Mouse (Mus musculus) kidney, postnatal 0 days (tissue): ENCODE measurements at regions not wholly inside any gene's neighbourhood (a gene's known extent, or its start where the extent isn't known, plus 50 kb on each side); places are given as distances from the start of the nearest gene placed in this dataset.

Experiments used
- ATAC-seq: fragments of 200-750 bp; cut with Nextera tagmentation; replicated peaks from 2 replicates; pipeline ENCODE4 v1.8.0; 2017; ENCODE audit warnings: low read depth, moderate number of reproducible peaks, moderate TSS enrichment, moderate library complexity; ENCODE audit not compliant: low FRiP score
- DNase-seq: peaks from one replicate; pipeline ENCODE4 v3.0.0-alpha.2; 2016; ENCODE audit warnings: low spot score
- H3K27ac ChIP-seq: fragments of 300-500 bp; sonication (generic); 2 replicates; pipeline ENCODE4 v1.5.1; 2014; ENCODE audit warnings: mild to moderate bottlenecking
- H3K27me3 ChIP-seq: fragments of 300-500 bp; sonication (generic); 2 replicates; pipeline ENCODE4 v1.6.1; 2014; ENCODE audit warnings: low read length, mixed read lengths; ENCODE audit not compliant: insufficient read depth
- H3K36me3 ChIP-seq: fragments of 300-500 bp; sonication (generic); 2 replicates; pipeline ENCODE4 v1.6.1; 2014; ENCODE audit warnings: low read length, mixed read lengths; ENCODE audit not compliant: insufficient read depth
- H3K4me1 ChIP-seq: fragments of 300-500 bp; sonication (generic); replicated peaks from 2 replicates; pipeline ENCODE4 v1.6.1; 2014; ENCODE audit warnings: antibody characterized with exemption, low read length, mixed read lengths; ENCODE audit not compliant: insufficient read depth
- H3K4me2 ChIP-seq: fragments of 300-500 bp; sonication (generic); 2 replicates; pipeline ENCODE4 v1.6.1; 2014; ENCODE audit warnings: mild to moderate bottlenecking, low read length, moderate library complexity, mixed read lengths
- H3K4me3 ChIP-seq: fragments of 300-500 bp; sonication (generic); replicated peaks from 2 replicates; pipeline ENCODE4 v1.5.1; 2014; ENCODE audit warnings: low read depth, low read length
- H3K9ac ChIP-seq: fragments of 300-500 bp; sonication (generic); 2 replicates; pipeline ENCODE4 v1.6.1; 2014; ENCODE audit warnings: low read depth, low read length
- H3K9me3 ChIP-seq: fragments of 300-500 bp; sonication (generic); replicated peaks from 2 replicates; pipeline ENCODE4 v1.6.1; 2016; ENCODE audit warnings: low read length, inconsistent platforms, mixed read lengths
- CTCF ChIP-seq: IDR thresholded peaks from 2 replicates; pipeline ENCODE4 v1.5.1; 2016; ENCODE audit warnings: antibody characterized with exemption, low read depth, mild to moderate bottlenecking, moderate library complexity
- WGBS: fragments of 180-500 bp; shearing (Covaris S2); extraction: QIAGEN DNeasy Blood & Tissue Kit; methylation state at CpG from one replicate; pipeline ENCODE4 v1.1.7; 2014; 5-methylcytosine and 5-hydroxymethylcytosine counted together

DNA sequence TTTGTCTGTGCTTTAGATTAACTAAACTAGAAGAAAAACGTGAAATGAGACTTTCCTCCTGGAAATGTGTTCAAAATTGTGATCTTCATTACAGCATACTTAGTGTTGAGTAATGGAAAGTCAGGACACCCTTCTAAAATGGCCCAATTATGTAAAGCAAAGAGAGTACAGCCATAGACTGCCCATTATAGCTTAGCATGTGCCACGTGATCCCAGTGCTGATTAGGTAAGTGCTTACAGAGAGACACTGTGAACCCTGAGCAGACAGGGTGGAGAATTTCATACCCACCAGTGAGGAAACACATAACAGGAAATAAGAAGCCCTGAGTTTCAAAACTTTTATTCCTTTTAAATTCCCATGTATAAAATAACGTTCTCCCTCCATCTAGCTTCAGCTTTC is 587.3 kb upstream of the Nrsn1 start:
- ATAC-seq (no peak), DNase-seq (no peak)
- WGBS: 69% methylated on average over 3 of the region's 3 CpGs
- Histone ChIP-seq H3K4me2 (no peak overlapping the region), H3K4me3 (no peak overlapping the region), H3K9ac (no peak overlapping the region), H3K4me1 (no peaks in the 10 kb centered on the region), H3K27ac (no peak overlapping the region), H3K27me3 (no peaks in the 10 kb centered on the region), H3K9me3 (no peaks in the 10 kb centered on the region), H3K36me3 (no peaks in the 10 kb centered on the region)
- no peak for TF ChIP-seq CTCF

DNA sequence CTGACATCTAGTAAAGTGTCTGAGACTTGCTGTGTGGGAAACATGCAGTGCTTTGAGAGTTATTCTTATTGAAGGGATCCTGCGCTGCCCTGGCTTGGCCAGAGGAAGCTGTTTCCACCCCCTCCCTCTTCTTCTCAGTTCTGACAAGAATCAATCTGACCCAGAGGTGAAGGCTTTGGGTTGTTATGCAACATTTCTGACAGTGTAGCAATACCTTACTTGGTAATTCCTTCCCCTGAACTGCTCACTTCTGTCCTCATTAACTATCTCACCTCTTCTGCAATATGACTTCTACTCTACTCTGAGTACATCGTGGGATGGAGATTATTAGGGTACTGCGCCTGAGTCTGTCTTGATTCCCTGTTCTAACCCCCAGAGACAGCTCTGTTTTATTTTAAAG is 586.8 kb upstream of the Nrsn1 start:
- Histone ChIP-seq H3K36me3 (no peaks in the 10 kb centered on the region), H3K27ac (no peak overlapping the region), H3K4me3 (no peak overlapping the region), H3K4me2 (no peak overlapping the region), H3K27me3 (no peaks in the 10 kb centered on the region), H3K9ac (no peak overlapping the region), H3K4me1 (no peaks in the 10 kb centered on the region), H3K9me3 (no peaks in the 10 kb centered on the region)
- ATAC-seq (no peak), DNase-seq (no peak)
- 86% methylated on average over 3 of the region's 3 CpGs for WGBS
- no peak for TF ChIP-seq CTCF

DNA sequence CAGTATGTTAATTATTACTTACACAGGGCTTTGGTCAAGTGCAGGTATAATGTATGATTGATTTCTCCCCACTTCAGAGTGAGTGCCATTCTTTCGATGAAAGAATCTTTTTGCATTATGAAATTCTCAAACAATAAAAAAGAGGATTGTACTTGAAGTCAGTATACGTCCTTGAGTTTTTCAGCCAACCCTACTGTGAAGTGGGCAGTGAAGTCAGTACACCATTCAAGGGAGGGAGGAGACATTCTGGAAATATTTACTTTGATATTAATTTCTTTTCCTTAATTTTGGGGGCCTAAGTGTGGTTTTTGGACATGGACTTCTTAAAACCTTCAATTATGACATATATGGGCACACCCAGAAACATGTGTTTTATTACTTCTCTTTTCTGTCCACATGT is 586.2 kb upstream of the Nrsn1 start:
- DNase-seq (no peak), ATAC-seq (no peak)
- Histone ChIP-seq H3K36me3 (no peaks in the 10 kb centered on the region), H3K27me3 (no peaks in the 10 kb centered on the region), H3K4me2 (no peak overlapping the region), H3K27ac (no peak overlapping the region), H3K9me3 (no peaks in the 10 kb centered on the region), H3K4me3 (no peak overlapping the region), H3K4me1 (no peaks in the 10 kb centered on the region), H3K9ac (no peak overlapping the region)
- TF ChIP-seq CTCF: no peak
- 88% methylated on average over 2 of the region's 2 CpGs for WGBS

DNA sequence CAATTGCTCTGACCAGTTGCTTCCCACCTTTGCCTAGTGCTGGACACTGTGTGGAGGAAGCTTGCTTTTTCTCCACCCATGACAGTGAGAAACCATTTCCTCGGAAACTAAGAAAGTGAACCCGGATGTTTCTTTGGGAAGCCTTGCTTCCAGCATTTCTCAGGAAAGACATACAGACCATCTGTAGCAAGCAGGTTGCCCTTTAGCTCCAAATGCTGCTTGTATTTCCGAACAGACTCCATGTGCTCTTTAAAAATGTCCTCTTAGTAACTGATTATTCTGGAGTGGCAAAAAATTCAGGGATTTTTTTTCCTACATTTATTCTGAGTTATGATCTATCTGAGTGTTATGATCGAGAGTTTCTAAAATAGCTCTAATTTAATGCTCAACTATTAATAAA is 577.9 kb upstream of the Nrsn1 start:
- no peak overlapping the region for H3K27ac ChIP-seq
- TF ChIP-seq CTCF: no peak
- no peaks in the 10 kb centered on the region for H3K27me3 ChIP-seq
- no peaks in the 10 kb centered on the region for H3K4me1 ChIP-seq
- DNase-seq: no peak
- no peaks in the 10 kb centered on the region for H3K9me3 ChIP-seq
- no peaks in the 10 kb centered on the region for H3K36me3 ChIP-seq
- H3K4me2 ChIP-seq: no peak overlapping the region
- no peak overlapping the region for H3K9ac ChIP-seq
- 69% methylated on average over 4 of the region's 4 CpGs for WGBS
- no peak for ATAC-seq
- H3K4me3 ChIP-seq: no peak overlapping the region

DNA sequence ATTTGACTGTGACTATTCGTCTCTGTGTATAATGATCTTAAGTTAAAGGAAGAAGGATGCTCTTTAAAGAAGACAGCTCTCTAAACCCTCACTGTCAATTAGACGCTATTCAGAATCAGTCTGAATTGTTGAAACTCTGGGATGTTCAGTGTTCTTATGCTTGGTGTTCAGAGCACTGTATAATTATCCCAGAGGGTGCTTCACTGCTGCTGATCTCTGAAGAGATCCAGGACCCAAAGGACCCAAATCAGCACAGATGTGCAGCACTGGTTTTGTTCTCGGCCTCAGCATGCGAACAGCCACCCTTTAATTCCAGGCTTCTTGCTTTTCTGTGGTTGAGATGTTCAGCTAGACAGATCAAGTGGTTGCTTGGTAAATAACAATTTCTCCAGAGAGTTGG is 567.9 kb upstream of the Nrsn1 start:
- H3K4me3 ChIP-seq: no peak overlapping the region
- H3K4me2 ChIP-seq: no peak overlapping the region
- no peak for TF ChIP-seq CTCF
- H3K36me3 ChIP-seq: no peaks in the 10 kb centered on the region
- no peak overlapping the region for H3K27ac ChIP-seq
- H3K27me3 ChIP-seq: no peaks in the 10 kb centered on the region
- H3K9ac ChIP-seq: no peak overlapping the region
- no peaks in the 10 kb centered on the region for H3K4me1 ChIP-seq
- DNase-seq (no peak), ATAC-seq (no peak)
- H3K9me3 ChIP-seq: no peaks in the 10 kb centered on the region
- WGBS: 89% methylated on average over 4 of the region's 4 CpGs

DNA sequence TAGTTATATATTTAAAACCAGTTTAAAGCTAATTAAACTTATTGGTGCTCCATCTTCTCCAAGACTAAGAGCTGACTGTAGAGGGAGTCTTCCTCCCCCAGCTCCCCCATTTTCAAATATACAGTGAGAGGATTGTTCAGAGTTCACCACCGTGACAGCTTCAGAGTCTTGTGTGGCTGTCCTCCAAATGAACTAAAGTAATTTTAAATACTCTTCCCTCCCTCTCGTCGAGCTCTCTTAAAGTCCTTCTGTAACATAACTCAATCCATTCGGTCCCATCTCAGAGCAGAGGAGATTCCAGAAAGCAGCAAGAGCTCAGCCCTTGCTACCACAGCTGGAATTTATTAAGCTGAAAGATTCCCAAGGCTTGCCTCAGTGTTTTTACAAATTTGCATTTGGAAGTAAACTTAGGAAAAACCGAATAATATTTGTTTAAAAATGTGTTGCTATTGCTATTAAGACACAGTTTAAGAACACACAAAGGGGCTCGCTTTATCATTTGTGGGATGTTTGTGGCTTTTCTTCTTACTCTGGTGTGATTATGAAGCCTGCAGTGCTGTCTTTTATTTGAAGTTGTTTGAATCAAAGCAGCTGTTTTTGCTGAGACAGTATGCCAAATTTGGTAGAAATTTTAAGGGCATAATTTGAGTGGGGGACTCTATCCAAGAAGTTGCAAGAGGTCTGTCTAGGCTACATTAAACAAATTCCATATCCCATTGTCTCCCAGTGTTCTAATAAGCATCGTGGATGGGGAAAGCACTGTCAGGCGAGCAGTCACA is 559.0 kb upstream of the Nrsn1 start:
- no peaks in the 10 kb centered on the region for H3K27me3 ChIP-seq
- peak; percentile 22; the same call in 1 of the 2 replicates for TF ChIP-seq CTCF
- H3K4me1 ChIP-seq: no peaks in the 10 kb centered on the region
- H3K9me3 ChIP-seq: no peaks in the 10 kb centered on the region
- no peaks in the 10 kb centered on the region for H3K36me3 ChIP-seq
- no peak for ATAC-seq
- no peak overlapping the region for H3K4me3 ChIP-seq
- 0 out of 2 replicates have a peak overlapping the region, but pooled peaks have one; percentile 31 for H3K27ac ChIP-seq
- 52% methylated on average over 8 of the region's 8 CpGs for WGBS
- peak; percentile 86 for DNase-seq
- no peak overlapping the region for H3K9ac ChIP-seq
- no peak overlapping the region for H3K4me2 ChIP-seq
